Mouse (Mus musculus) left cerebral cortex, postnatal 14 days (tissue): ENCODE data around the gene Alox12. TPM values are rescaled to one million over a fixed set of nuclear protein-coding genes. Genes with fewer than 3 reads are reported as not detected.

ENCODE experiments used
- DNase-seq, 2 experiments: peaks; one replicate each; pipeline ENCODE4 v3.0.0; 2021 to 2022; ENCODE audit warnings: low spot score in 2 of 2, mixed read lengths in 1 of 2
- intact Hi-C: fragments of 180-260 bp; cut with DNase I; formaldehyde crosslinking; loops from one replicate; pipeline ENCODE4 v1.15.1; 2025
- total RNA-seq, 2 experiments: library from RNA; stranded (reverse); gene quantifications; 2 replicates each; pipeline ENCODE4 v1.2.3; 2021

Gene Alox12
- total RNA-seq, 2 experiments from 2014 or later: 0.13 TPM; not detected in 1

GRCm38 (mm10) chr11:70247136-70247845 is 7.9 kb downstream of the Alox12 start:
- intact Hi-C loops: no loop called here
- DNase-seq: peak in 1 of 2 experiments; percentile 67

DNA sequence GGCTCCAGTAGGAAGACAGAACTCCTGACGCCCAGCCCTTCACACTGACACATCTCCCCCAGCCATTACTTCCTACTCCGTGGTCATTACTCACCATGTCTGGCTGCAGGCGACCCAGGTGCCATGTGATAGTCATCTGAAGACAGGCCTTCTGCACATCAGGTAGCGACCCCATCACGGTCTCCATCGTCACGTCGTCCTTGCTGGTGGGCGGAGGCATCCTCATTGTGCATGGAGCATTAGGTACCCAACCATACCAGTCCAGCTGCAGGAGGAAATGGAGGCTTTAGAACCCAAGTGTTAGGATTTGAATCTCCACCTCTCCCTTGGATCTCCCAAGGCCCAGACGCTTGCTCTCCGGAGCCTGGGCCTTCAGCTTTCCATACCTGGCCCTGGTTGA is 12.6 kb downstream of the Alox12 start:
- intact Hi-C loops: no loop called here
- DNase-seq: no peak

DNA sequence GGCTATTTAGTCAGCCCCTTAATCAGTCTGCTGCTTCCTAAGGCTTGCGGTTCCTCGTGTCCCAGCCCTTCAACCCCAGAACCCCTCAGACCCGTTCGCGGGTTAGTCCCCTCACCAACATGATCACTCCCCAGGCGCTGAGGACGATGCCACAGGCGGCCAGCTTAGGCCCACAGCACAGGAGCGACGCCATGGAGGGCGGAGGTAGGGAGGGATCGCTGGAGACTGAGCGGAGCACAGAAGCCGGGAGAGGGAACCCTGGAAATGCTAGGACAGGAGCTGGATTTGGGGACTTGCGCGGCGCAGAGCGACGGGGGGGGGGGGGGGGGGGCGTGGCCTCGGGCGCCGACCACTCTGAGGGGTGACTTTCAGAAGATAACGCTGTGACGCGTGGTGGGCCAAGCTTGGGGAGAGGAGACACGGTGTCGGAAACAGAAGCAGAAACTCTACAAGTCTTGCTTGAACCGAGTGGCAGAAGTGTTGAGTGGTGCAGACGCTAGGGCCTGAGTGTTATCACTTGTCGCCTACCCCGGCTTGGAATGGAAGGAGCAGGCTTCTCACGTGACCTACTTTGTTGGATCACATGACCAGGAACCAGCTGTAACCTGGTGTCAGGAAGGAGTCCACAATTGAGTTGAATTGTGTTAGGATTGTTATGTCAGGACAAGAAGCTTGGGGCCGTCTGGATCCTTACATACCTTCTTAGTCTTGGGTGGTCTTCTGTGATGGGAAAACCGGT is 15.4 kb downstream of the Alox12 start, which contains the start of the genes Gm21988 and Rnasek:
Gm21988 (minus strand) TSS at position 290 of the 739 bp plus-strand sequence.
Rnasek (minus strand) TSS at position 302 of the 739 bp plus-strand sequence.
- DNase-seq: peak; percentile 81 to 89
- intact Hi-C loops: no loop called here

DNA sequence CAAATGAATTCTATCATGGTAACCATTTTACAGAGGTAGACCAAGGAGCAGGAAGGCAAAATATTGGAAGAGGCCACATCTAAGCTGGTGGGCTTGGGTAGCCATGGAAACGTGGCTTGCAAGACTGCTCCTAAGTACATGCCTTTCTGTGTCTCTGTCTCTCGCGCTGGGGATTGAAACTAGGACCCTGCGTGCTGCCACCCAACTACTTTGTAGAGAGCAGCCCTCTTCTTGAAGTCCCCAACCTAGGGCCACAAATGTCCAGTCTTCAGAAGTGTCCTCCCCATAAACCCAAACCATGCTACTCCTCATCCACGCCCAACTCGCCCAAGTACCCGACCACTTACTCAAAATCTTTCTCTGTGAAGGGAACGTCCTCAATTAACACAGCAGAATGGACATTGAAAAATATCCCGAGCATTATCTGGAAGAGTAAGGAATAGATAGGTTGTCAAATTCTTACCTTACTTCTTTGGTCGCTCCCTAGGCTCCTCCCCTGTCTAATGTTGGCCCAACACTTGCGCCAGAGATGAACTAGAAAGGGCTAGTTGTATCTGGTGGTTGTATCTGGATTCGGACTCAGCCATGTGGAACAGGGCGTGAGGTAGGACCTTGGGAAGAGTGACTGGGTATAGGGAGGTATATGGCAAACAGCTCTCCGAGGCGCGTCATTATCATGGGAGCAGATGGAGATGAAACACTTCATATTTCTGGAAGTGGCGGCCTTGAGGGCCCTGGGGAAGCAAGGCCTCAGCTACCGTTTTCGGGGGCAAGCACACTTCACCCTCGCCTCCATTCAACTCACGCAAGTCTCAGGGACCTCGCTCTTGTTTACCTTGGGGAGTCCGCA is 16.3 kb downstream of the Alox12 start:
- intact Hi-C loops: no loop called here
- no peak for DNase-seq

GRCm38 (mm10) chr11:70237457-70238167 is 17.5 kb downstream of the Alox12 start, which contains the start of gene 0610010K14Rik:
0610010K14Rik (minus strand) TSS chr11:70237914.
- peak; percentile 98 for DNase-seq
- intact Hi-C loops: no loop called here

DNA sequence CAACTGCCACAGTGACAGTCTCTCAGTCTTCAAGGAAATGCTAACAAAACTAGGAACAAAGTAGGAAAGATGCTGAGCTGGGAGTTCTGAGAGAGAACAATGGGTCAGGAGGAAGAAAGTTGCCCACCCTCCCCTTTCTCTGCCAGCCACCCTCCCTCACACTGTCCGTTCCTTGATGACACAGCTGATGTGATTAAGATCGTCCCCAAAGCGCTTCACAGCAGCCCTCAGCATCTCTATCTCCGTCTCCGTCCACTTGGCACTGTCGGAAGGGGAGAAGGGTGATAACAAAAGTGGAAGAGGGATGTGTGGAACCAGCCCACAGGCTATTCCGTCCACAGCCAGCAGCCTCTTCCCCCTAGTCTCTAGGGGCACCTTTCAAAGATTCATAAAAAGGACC is 18.4 kb downstream of the Alox12 start:
- no peak for DNase-seq
- intact Hi-C loops: no loop called here

GRCm38 (mm10) chr11:70235254-70235900 is 19.8 kb downstream of the Alox12 start:
- no peak for DNase-seq
- intact Hi-C loops: no loop called here

DNA sequence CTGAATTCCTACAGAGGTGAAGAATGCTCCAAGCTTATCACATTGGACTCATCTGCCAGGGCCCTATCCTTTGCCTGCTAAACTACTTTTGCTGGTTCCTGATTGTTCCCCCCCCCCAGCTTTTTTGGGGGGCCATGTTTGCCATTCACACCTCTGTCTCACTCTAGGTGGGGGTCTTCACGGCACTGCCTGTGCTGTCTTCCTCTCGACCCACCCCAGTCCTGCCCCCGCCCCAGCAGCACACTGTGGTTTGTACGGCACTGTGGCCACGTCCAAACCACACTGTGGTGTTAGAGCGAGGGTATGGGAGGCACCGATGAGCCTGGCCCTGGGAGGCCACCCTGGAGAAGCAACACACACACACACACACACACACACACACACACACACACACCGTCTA is 20.7 kb downstream of the Alox12 start:
- intact Hi-C loops: no loop called here
- DNase-seq: no peak

DNA sequence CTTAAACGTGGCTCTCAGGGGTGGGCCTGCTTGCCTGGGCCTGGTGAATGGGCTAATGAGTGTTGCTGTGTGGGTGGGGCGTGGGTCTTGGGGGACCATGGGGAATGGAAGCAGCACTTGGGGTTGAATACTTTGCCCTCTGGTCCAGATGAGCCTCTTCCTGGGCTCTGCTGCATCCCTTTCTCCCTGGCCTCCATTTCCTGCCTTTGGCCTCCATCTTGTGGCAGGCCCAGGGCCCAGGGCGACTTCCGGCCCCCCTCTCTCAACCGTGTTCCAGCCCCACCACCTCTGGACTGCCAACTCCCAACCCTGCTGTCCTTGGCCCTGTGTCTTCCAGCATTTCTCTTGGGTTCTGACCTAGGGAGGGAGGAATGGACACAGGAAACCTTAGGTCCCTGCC is 21.1 kb downstream of the Alox12 start:
- no peak for DNase-seq
- intact Hi-C loops: no loop called here

DNA sequence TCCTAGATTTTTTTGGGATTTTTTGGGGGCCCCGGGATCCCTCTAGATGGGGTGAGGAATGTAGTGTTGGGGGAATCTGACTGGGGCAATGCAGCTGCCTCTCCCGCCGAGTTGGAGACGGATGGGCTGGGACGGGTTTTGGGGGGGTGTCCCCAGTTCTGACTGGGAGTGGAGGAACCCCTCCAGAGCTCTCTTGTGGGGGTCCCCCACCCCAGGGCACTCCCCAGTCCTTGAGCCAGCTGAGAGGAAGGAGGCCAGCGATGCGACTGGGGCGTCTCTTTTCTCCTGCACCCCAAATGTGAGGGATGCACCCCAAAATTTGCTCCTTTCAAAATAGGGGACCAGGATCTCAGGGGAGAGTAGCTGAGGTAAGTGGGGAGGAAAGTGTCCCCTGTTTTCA is 22.1 kb downstream of the Alox12 start:
- DNase-seq: no peak
- intact Hi-C loops: no loop called here

DNA sequence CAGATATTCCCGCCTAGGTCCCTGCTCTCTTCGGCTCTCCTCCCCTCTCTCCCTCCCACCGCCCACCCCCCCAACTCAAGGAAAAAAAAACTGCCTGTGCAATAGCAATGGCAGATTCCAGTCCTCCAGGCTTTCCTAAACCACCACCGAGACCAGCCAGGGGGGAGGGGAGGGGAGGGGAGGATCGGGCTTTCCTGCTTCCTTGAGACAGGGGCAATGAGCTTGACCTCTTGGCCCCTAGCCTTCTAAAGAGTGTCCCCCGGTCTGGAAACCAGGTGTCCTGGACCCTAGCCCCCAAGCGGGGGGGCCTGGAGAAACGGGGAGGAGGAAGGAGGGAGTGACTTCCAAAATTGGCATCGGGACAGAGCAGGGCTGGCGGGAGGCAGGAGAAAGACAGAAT is 22.6 kb downstream of the Alox12 start:
- no peak for DNase-seq
- intact Hi-C loops: no loop called here

- intact Hi-C loops: no loop called here
- peak; percentile 63 to 83 for DNase-seq
Observed at GRCm38 (mm10) chr11:70230239-70230727, 24.9 kb downstream of the Alox12 start.

DNA sequence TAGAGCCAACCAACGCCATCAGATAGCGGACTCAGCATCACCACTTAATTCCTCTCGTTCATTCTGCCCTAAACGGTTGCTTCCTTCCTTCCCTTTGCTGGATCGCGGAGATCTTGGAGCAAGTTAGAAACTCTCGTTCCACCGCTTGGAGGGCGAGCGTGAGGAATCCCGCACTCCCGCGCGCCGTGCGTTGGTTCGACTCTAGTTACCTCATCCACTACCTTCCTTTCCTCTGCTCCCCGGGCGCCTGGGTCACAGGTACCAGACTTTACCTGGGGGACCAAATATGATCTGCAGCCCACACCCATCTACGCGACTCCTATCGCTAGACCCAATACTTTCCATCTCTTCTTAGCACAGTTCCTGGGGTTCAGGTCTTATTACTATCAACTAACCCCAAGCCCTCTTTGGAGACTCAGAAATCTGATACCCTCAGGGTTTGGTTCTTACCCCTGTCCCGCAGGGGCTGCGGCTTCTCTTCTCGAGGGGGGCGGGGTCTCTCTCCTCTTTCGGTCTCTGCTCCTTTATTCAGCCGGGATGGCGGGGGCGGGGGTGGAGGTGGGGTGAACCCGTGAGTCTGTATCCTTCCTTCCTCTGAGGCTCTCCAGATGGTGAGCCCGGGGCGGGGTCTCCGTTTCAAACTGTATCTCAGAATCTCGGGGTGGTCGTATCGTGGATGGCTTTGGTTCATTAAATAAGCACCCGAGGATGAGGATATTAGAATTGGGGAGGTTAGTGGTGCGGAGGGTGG is 25.7 kb downstream of the Alox12 start, which contains the start of gene Bcl6b:
Bcl6b (minus strand) TSS at position 539 of the 751 bp plus-strand sequence.
- intact Hi-C loops: no loop called here

DNA sequence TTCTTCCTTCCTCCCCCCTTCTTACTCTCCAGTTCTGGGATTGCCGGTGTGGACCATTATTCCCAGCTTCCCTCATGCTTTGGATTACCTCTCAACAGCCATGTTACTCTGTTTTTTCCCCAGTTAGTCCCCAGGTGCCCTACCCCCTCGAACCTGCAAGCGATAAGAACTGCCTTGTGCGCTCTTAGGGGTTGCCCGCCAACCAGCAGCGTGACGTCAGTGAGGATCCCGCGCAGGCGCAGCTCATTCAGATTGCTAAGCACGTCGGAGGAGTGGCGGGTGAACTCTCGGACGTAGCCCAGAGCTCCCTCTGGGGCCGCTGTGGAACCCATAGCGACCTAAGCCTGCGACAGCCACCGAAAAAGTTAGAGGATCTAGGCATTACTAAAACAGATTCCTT is 26.3 kb downstream of the Alox12 start:
- DNase-seq: peak; percentile 82 to 84
- intact Hi-C loops: no loop called here

More for the DNA sequence above, 25.7 kb downstream of the Alox12 start, which contains the start of gene Bcl6b:
- DNase-seq: no peak

DNA sequence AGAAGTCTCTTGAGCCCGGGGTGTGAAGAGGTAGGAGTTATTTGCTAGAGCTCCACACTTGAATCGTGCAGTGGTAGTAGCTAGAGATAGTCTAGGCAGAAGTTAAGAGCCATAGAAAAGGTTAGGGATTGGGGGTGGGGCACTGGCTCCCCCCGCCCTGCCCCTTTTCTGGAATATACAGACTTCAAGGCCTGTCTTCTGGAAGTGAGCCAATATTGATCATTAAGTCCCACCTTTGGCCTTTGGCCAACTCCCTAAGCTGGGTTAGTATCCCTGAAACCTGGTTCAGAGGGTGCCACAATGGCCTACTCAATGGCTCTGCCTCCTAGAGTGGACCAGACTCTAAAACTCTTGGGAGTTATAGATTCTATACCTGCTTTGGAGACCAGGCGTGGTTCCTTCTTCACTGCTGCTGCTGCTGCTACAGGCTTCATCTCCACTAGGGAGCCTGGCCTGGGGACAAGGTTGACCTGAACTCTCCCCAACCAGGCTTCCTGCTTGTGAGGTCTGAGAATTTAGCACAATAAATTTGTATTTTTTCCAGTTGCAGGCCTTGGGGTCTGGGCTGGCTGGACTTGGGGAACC is 27.4 kb downstream of the Alox12 start:
- DNase-seq: no peak

DNA sequence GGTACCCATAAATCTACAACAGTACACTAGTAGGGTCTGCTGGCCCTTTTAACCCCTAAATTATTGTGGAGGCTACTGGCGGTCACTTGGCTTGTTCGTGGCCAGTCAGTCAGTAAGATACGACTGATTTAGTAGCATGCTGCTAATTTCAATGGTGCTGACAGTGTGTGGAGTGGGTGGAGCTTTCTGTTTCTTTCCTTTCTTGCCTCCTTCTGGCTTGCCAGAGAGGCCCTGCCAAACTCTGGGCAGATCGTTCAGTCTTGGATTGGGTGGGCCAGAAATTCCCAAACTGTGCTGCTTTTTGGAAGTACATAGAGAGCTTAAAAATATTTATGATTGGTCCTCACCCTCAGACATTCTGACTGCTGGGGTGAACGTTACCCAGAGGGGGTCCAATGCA is 28.0 kb downstream of the Alox12 start:
- peak; percentile 59 to 71 for DNase-seq
- intact Hi-C loops: no loop called here

More for the DNA sequence above, 27.4 kb downstream of the Alox12 start:
- intact Hi-C loops: no loop called here

DNA sequence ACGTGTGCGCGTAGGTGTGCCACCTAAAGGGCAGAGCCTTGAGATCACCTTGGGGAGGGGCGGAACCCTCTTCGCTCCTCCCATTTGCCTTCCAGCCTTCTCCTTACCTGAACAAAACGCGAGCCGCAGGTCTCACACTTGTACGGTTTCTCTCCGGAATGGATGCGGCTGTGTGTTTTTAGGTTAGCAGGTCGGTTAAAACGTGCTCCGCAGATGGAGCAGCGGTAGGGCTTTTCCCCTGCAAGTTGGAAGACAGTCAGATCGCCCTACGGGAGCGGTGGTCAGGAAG is 28.6 kb downstream of the Alox12 start:
- intact Hi-C loops: no loop called here
- DNase-seq: no peak
